Mouse (Mus musculus) CH12.LX (cell line): ENCODE measurements around the gene Uvrag.

ENCODE experiments used
- CTCF ChIP-seq, 2 experiments: IDR thresholded peaks in 1 of 2; conservative IDR thresholded peaks in 1 of 2; 2 replicates each; pipeline ENCODE4 v1.5.1; 2011 to 2012; ENCODE audit warnings: low read depth in 2 of 2, low read length in 2 of 2, improper control_type of control experiment in 1 of 2, inconsistent platforms in 1 of 2, mild to moderate bottlenecking in 1 of 2, moderate library complexity in 1 of 2
- HCFC1 ChIP-seq: IDR thresholded peaks from 2 replicates; pipeline ENCODE4 v1.6.1; 2012; ENCODE audit warnings: low read depth, mild to moderate bottlenecking, inconsistent platforms, low read length, improper control_type of control experiment
- NELFE ChIP-seq: IDR thresholded peaks from 2 replicates; pipeline ENCODE4 v1.6.1; 2011; ENCODE audit warnings: low read depth, low read length, improper control_type of control experiment
- POLR2A ChIP-seq: IDR thresholded peaks from 2 replicates; pipeline ENCODE4 v1.6.1; 2011; ENCODE audit warnings: low read depth, mild to moderate bottlenecking, improper control_type of control experiment, low read length

- no peak for TF ChIP-seq CTCF (conservative IDR thresholded peaks at IDR 0.05 in 1 of 2, IDR thresholded peaks at IDR 0.05 in 1 of 2; ENCODE audit: low read depth in 2 of 2, low read length in 2 of 2)
- no peak for TF ChIP-seq POLR2A
- no peak for TF ChIP-seq HCFC1
- no peak for TF ChIP-seq NELFE
These were observed 95.4 kb downstream of the Uvrag start for GRCm38 (mm10) chr7:99045525-99045924.
